Mouse (Mus musculus) kidney, postnatal 36 days (tissue): ENCODE results near the gene Gng8.
A peak's percentile ranks its signal among the peaks of the same experiment; 100 is the strongest.

Experiments used
- DNase-seq, 2 experiments: peaks; one replicate each; pipeline ENCODE4 v3.0.0; 2021 to 2022; ENCODE audit warnings: mixed read lengths in 2 of 2

Gene Gng8

DNA sequence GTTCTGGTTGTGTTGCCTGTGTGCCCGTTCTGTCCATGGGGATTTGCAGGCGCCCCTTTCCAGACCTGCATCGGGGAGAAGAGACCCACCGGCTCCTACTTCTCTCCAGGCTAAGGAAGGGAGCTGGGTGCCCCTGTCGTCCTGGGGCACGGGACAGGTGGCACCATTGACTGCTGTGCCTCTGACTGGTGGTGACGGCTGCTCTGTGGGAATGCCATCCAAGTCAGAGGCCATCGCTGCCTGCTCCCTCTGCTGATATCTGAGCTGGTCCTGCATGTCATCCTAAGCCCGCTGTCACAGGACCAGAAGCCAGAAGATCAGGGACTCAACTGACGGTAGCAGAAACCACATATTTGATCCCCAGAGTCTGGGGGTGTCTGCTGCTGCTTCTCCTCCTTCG lies 17.3 kb downstream of the Gng8 start:
- DNase-seq: no peak

DNA sequence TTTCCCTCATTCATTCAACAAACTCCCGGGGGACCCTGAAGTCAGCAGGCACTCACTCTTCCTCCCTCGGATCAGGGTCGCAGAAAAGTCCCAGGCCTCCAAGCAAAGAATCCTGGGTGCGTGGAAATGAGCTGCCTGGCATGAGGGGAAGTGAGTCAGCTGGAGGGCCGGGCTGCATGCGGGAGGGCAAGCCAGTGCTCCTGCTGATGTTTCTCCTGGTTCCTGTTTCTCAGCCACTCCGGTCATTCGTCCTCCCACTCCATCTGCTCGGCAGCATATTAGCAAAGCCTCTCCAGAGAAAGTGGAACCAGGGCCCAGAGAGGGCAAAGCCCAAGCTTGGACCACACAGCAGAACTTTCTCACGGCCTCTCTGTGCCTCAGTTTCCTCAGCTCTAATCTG lies 18.3 kb downstream of the Gng8 start:
- no peak for DNase-seq

DNA sequence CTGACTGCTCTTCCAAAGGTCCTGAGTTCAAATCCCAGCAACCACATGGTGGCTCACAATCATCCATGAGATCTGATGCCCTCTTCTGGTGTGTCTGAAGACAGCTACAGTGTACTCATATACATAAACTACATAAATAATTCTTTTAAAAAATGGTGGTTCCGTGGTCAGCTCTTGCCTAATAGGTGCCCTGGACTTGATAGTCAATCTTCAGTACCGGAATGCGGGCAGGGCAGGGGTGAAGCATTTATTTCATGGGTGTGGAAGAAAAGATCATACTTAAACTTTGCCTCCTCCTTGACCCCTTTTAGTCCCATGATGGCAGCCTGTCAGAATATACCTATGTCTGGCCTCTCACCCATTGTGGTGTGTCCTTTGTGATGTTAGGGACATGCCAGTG lies 20.3 kb downstream of the Gng8 start:
- no peak for DNase-seq

DNA sequence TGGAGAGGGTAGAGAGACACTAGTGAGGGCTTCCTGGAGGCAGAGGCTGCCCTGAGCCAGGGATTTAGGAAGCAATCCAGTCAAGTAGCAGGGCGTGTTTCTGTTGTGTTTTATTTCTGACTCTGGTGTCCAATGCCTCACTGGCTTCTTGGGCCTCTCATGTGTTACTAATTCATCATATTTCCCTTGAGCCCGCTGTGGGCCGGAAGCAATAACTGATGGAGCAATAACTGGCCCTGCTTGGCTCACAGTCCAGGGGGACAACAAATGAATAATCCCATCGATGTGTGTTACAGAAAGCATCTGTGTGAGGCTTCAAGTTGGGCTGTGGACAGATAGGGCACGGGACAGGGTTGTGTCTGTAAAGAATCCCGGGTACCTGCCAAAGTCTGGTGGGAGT lies 20.8 kb downstream of the Gng8 start:
- DNase-seq: no peak

DNA sequence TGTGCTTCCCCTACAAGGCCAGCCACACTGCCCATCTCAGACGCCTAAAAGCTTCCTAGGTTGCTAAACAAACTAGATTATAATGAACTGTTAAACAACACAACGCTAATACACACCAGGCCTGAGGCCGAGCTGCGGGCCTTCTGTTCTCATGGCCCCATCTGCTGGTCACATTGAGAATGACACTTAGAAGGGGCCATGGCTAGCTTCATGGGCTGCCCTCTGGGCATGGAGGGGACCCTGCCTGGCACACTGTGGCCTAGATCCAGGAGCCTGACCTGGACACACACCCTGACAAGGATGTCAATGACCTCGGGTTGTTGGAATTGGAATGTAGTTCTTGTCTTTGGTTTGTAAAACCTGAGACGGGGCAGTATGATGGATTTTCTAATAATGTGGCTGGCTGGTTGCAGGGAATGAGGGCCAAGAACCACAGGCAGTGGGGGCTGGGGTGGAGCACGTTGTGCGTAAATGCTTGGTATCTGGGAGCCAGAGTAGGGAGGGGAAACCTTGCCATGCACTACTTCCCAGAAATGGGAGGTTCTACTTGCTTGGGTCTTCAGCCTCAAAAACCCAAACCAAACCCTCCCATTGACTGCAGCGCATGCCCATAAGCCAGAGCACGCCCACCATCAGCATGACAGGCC lies 22.3 kb downstream of the Gng8 start:
- DNase-seq: peak; percentile 69 to 88

DNA sequence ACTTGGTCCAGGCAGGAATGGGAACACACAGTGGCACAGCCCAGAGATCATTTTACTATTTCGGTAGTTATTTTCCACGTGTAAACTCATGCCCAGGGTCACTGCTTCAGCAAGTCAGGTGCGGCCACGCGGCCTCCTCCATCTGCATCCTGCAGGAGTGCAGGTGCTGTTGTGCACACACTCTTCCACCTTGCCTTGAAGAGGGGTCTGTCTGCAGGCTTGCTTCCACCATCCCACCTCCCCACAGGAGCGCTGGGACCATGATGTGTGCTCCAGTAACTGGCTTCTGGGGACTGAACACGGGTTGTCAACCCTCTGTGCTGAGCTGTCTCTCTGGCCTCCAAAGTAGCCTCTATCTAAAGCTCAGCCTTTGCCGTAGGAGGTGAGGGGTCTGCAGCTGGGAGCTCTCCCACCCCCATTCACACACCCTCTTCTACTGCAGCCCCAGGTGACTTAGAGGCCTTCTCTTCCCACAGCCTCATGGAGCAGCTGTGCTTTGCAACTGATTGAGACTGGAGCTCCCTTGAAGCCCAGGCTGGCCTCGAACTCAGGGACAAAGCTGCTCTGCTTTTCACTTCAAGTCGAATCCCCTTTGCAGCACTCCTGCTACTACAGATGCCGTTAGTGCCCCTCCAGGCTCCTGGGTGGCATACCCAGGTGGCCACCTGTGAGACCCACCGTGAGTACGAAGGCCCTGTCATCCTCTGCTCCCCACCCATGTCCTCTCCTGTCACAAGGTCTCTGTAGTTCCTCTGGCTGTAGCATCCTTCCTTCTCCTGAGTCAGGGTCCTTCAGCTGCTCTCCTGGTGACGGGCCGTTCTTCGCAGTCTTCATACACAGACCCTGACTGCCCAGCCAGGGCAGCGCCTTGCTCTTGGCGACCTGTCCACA lies 23.1 kb downstream of the Gng8 start:
- no peak for DNase-seq

DNA sequence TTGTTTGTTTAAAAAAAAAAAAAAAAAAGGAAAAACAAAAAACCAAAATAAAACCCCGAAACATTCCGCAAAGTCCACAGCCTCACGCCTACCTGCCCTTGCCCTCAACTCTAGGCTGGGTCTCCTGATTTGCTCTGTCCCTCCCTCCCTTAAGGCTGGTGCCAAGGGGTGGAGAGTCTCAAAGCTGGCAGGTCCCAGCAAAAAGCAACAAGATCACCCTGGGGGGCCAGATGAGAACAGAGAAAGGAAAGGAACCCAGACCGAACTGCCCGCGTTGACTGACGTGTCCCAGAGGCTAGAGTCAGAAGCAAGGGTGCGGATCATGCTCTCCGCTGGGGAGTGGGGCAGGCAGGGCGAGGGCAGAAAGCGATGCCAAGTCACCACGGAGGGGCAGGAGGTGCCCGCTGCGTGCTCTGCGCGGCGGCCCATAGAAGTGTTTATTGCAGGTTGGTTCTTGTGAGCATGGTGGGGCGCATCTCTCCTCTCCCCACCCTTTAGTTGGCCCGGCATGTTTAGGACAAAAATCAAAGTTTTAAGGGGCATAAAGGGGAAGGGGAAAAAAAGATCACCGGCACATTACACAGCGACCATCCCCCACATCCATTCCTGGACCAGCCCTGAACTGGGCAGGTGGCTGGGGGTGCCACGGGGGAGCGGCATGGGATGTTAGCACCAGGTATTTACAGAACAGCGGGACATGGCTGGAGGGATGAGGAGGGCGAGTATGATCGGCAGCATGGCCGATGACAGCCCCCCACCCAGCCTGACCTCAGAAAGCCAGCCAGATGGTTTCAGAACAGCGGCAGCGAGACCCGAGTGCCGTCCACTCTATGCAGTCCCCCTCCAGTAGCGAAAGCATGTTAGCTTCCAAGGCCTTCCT lies 24.1 kb downstream of the Gng8 start:
- no peak for DNase-seq

DNA sequence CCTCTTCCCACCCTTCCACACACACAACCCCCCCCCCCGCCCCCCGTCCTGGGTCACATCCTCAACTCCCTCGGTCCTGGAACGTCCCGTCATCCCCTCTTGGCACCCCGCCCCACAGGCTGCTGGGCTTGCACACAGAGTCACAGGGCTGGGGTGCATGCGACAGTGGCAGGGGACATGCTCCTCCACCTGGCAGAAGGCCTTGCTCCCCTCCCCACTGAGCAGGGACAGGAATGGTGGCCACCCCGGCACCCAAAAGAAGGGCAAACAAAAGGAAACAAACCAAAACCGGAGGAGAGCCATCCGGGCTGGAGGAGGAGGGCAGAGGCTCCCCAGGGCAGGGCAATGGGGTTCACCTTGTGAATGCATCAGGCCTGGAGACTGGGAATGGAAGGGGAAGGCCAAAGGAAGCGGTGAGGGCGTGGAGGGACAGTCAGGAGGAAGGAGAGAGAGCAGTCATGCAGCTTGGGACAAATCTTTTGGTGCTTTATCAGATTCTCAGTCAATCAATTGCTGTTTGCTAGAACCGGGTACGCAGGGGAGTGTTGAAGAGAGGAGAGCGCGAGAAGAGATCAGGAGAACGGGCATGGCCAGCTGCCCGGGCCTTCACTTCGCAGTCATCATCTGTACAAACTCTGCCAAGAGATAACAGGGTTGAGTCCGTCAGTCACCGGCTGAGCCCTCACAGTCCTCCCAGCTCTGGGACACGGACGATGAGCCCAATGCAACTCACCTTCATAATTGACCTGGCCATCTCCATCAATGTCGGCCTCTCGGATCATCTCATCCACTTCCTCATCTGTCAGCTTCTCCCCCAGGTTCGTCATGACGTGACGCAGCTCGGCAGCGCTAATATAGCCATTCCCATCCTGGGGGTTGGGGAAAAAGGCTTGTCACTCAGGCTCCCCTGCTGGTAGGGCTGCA lies 25.0 kb downstream of the Gng8 start:
- peak in 1 of 2 experiments; percentile 65 for DNase-seq

DNA sequence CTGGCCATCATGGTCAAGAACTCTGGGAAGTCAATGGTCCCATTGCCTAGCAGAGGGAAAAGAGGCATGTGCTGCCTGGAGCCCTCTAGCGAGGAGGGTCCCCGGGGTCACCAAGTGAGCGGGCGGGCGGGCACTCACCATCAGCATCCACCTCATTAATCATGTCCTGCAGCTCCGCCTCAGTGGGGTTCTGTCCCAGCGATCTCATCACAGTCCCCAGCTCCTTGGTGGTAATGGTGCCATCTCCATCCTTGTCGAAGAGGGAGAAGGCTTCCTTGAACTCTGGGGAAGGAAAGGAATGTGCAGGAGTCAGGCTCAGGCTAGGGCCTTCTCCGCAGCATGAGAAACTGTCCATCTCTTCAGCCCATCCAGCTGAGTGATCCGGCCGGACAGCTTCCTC lies 25.9 kb downstream of the Gng8 start:
- no peak for DNase-seq

DNA sequence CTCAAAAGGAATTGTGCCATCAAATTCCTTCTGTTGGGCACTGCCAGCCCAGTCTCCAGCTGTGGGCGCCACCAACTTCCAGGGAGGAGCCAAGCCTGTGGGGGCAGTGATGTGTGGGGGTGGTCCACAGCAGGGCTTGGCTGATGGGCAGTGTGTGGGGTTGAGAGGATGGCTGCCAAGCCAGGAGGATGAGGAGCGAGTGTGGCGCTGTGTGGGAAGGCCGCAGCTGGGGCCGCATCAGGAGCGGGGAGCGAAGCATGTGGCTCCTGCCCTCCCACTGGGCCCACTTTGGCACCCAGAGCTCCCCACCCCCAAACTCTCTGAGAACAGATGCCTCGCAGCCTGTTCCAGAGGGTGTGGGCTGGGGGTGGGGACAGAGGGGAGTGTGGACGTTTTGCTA lies 26.4 kb downstream of the Gng8 start:
- no peak for DNase-seq

DNA sequence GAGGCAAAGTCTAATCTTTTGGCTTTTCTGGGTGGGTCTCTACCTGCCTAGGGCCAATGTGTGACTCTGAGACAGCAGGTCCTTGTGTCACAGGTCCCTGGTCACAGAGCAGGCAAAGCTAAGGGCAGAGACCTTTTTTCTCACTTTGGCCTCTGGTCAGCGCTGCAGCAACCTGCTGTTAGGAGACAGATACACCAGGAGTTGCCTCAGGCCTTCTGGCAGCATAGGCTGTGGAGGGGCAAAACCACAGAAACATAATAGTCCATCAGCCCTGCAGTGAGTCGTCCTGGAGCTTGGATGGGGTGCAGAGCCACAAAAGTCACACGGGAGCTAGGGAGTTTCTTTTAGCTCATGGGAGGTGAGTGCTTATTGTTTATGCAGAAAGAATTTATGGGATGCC lies 27.1 kb downstream of the Gng8 start:
- no peak for DNase-seq

DNA sequence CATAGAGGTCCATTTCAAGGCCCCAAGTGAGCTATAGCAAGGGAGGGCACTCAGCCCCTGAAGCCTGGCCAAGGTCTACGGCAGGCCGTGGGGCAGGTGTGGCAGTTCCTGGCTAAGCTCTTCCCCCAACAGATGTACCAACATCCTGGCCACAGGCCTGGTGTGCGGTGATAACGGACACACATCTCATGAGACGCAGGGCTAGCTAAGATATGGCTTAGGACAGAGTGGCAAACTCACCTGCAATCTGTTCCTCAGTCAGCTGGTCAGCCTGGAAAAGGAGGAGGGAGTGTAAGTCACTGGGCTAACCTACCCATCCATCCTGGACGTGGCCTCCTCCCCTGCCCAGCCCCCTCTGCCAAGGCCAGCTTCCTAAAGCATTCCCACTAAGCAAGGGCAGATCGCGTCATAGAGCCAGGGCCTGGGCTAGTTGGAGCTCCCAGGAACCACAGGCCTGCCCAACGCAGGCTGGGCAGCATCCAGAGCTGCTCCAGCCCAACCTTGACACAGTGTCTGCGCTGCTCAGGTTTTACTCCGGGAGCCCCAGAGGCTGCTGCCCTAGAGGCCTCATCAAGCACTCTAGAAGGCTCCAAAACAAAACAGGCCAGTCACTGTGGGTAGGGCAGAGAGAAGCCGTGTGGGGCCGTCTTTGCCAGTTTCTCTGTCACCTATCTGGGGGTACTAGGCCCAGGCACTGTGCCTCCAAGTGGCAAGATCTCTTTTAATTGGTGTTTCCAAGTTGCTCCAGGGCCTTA lies 28.0 kb downstream of the Gng8 start:
- no peak for DNase-seq

DNA sequence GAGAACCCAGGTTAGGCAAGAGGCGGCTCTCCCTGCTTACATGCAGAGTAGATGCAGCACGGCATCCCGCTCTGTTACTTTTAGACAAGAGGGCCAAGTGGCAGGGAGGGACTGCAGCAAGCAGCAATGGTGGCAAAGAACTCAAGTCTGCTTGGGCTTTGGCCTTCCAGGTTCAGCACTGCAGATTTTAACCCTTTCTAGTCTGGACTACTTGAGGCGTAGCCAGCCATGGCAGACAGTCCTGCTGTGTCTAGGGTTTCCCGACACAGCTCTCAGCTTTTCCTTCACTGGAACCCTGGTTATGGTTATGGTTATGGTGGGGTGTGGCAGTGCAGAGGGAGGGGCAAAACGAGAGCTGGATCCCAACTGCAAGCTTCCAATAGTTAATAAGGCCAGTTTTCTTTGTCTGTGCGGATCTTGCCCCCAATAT lies 28.6 kb downstream of the Gng8 start:
- DNase-seq: no peak

DNA sequence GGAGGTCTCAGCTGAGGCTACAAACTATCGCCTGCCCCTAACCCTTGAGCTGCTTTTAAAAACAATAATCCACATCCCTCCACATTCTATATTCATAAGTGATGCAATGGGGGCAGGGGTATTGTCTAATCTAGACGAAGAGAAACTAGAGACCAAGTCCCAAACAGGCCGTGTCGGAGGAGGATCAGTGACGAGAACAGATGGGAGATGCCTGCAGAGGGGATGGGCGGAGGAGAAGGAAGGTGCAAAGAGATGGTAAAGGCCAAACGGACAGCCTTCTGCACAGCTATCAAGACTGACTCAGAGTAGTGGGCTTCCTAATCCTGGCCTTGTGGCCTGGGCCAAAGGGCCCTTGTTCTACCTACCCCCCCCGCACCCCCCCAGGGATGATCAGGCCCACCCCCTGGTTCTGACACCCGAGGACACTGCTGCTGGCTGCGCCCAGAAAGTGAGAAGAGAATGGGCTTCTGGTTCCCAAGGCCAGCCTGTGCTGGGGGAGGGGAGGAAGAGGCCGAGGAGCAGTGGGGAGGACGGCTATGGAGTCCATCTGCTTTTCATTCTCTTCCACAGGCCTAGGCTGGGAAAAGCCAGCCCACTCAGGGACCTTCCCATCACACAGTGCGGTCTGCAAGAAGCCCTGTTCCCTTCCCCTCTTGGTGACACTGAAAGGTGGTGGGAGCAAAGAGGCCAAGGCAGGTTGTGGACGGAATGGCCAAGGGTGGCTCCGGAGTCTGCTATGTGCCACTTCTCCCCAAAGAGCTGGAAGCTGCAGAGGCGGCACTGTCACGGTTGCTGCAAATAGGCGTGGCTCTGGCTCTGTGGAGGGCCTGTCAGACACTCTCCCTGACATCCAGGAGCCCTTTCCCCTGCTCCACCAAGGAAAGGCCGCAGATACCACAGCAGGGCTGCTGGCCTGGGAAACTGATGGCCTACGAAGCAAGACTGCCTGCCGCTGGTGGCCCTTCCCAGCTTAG lies 29.5 kb downstream of the Gng8 start:
- DNase-seq: peak in 1 of 2 experiments; percentile 54

DNA sequence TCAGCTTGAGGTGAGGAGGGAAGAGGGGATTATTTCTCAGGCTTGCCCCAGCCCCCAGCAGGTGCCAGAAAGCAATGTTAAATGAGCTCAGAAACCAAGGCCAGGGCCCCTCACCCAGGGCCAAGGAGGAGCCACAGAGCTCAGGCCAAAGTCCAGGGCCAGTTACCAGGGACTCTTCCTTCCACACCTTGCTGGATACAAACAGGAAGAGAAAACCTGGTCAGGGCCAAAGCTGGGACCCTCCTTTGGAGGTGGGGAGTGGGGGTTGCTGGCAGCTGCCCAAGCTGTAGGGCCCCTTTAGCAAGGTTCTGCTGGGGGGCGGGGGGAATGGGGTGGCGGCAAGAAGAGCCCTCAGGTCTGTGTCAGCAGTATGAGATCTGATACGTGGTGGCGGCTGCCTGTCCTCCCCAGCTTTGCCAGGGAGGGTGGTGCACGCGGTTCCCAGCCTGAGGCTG lies 30.3 kb downstream of the Gng8 start:
- peak; percentile 74 to 77 for DNase-seq

DNA sequence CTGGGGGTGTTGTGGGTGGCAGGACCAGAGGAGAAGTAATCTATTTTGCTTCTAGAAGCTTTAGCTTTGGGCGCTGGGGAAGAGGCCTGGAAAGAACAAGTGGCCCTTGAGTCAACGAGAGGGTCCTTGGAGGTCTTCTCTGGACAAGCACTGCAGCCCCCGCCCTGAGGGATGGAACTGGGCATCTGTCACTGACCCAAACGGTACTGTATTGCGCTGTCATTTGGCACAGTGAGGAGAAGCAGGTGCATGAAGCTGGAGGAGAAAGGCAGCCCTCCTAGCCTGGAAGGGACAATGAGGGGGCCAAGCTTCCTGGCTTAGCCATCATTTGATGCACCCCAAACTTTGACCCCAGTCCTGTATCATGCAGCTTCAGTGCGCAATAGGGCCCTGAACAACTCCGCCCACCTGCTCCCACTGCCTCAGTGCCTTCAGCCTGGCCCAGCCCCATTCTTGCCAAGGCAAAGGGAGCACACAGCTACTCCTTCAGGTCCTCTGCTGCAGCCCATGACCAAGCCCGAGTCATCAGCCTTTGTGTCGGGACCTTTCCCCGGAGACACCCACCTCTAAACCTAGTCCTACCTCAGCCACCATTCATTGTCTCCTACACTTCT lies 30.9 kb downstream of the Gng8 start:
- DNase-seq: peak; percentile 57 to 68

DNA sequence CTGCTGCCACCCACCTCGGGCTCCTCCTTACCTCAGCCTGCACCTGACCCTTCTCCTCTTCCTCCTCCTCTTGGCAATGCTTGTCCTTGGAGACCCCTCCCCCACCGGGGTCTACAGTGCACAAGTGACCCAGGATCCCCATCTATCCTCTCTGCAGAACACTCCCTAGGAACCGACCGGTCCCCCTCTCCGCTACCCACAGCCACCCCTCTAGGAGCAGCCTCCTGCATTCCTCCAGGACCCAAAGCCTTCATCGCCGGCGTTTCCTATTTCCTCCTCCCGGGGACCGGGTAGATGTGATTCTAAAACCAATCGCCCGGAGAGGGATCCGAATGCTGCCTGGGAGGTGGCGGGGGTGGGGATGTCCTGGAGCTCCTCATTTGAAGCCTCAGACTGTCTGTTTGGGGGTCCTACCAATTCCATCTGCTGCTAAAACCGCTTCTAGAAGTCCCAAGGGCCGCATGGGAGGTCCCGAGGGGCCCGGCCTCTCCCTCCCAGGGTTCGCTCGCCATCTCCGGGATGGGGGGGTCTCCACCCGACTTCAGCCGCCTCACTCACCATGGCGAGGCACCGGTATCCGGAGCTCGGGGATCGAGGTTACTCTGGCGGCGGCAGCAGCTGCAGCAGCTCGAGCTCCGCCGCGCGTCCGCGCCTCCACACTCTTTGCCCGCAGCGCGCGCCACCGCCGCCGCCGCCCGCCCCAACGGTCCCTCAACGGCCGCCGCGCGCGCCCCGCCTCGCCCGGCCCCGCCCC lies 31.9 kb downstream of the Gng8 start:
- DNase-seq: no peak

DNA sequence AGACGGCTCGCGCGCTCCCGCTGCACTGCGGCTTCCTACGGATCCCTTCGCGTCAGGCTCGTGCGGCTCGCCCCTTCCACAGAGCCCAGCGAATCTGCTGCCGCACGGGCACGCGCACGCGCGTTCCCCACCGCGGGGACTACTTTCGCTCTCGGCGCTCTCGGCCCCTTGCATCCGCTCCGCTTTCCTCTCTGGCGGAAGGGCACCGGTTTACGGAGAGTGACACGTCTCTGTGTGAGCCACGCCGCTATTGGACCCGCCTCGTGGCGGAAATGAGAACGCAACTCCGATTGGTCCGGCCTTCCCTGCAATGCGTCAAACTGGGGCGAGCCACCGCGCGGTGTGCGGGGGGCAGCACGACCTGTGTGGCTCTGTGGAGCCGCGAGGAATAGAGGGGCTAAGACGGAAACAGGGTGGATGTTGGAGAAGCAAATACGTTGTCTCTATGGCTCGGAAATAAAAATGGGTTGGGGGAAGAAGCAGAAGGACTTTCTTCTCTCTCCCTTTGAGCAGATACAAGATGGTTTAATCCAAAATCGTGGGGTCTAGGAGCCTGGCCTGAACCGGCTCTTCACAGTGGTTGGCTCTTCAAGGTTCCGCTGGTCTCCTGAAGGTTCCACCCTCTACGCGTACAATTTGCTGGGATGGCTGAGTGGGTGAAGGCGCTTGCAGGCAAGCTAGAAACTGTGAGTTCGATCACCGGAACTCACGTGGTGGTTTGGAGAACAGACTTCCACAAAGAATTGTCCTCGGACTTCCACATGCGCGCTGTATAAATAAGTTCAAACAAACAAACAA lies 32.6 kb downstream of the Gng8 start, which contains the start of gene Calm3:
Gene Calm3 (minus strand): TSS at position 78 of the 798 bp plus-strand sequence.
- peak; percentile 99 for DNase-seq
